25 mouse cellular contexts compared by ENCODE assay signal in genomic region chr9:119574366-119574765, GRCm38 (mm10). TPM values are rescaled to one million over a fixed set of nuclear protein-coding genes. Genes with fewer than 3 reads are reported as not detected.
A peak's percentile ranks its signal among the peaks of the same experiment; 100 is the strongest.
DNase-seq lines count a peak whose midpoint lies in the region; ATAC-seq and TF ChIP-seq lines count a peak whose summit lies in the region.
"Had no signal": no experiment of that assay in that cellular context is flagged by ENCODE, and none has a peak within 500 bp of the region (broad histone marks: within the 10 kb centered on the region; RNA-seq: fewer than 3 reads in every experiment).

No protein-coding gene starts in this region.

- peaks cover 6% of the 10 kb centered on the region; the same call in 1 of the 2 replicates for H3K27me3 ChIP-seq in heart, adult 2 months (ENCODE audit: control insufficient read depth, insufficient read depth, low read length)
- H3K27me3 ChIP-seq in heart, embryonic 11.5 days (ENCODE audit: control insufficient read depth, insufficient read depth, low read length): peaks cover 75% of the 10 kb centered on the region
- peaks cover 44% of the 10 kb centered on the region for H3K27me3 ChIP-seq in heart, postnatal 0 days (ENCODE audit: control insufficient read depth, insufficient read depth, low read length)

- peak; percentile 57; the same call in 1 of the 2 replicates for TF ChIP-seq POLR2A in heart, adult 2 months (IDR thresholded peaks at IDR 0.05; ENCODE audit: insufficient read depth, low read depth, low read length)

- H3K4me3 ChIP-seq in heart, adult 2 months: no peak overlapping the region
- no peak overlapping the region for H3K4me3 ChIP-seq in heart, embryonic 11.5 days (ENCODE audit: low read depth, low read length)
- no peak overlapping the region for H3K4me3 ChIP-seq in heart, postnatal 0 days (ENCODE audit: low read depth, low read length)
- H3K4me3 ChIP-seq: forebrain, embryonic 13.5 days; hindbrain, embryonic 10.5 days; intestine, embryonic 15.5 days; limb, embryonic 10.5 days; midbrain, embryonic 10.5 days had no signal

- no peak overlapping the region for H3K9ac ChIP-seq in heart, adult 2 months (ENCODE audit: low read depth, low read length)
- no peak overlapping the region for H3K9ac ChIP-seq in heart, embryonic 11.5 days (ENCODE audit: low read depth, low read length)
- H3K9ac ChIP-seq in heart, postnatal 0 days (replicated peaks; ENCODE audit: low read depth, low read length): no peak overlapping the region; the same call in 1 of the 2 replicates
- H3K9ac ChIP-seq: intestine, embryonic 15.5 days had no signal

- H3K4me2 ChIP-seq in heart, embryonic 11.5 days: peak overlapping the region; percentile 30
- peak overlapping the region; percentile 41 for H3K4me2 ChIP-seq in heart, postnatal 0 days (ENCODE audit: low read depth, low read length)
- H3K4me2 ChIP-seq: forebrain, embryonic 13.5 days; intestine, embryonic 15.5 days had no signal

- ATAC-seq in heart, embryonic 11.5 days (replicated peaks; ENCODE audit: insufficient number of reproducible peaks, low FRiP score, low TSS enrichment): no peak
- ATAC-seq in heart, postnatal 0 days (ENCODE audit: insufficient read depth, low read depth): peak; percentile 78
- ATAC-seq: activated CD4-positive, CD25-positive, alpha-beta regulatory T cell, adult 4 months; forebrain, embryonic 13.5 days; hindbrain, embryonic 16.5 days; intestine, embryonic 15.5 days had no signal

- H3K36me3 ChIP-seq in heart, adult 2 months (ENCODE audit: control insufficient read depth, insufficient read depth, low read length): no peaks in the 10 kb centered on the region
- no peaks in the 10 kb centered on the region for H3K36me3 ChIP-seq in heart, embryonic 11.5 days (ENCODE audit: control insufficient read depth, insufficient read depth, low read length)
- H3K36me3 ChIP-seq in heart, postnatal 0 days (replicated peaks; ENCODE audit: control insufficient read depth, insufficient read depth, low read length): no peaks in the 10 kb centered on the region
- H3K36me3 ChIP-seq: hindbrain, embryonic 10.5 days; intestine, embryonic 15.5 days; limb, embryonic 10.5 days; midbrain, embryonic 10.5 days had no signal

- TF ChIP-seq CTCF in heart, adult 2 months (IDR thresholded peaks at IDR 0.05): no peak
- TF ChIP-seq CTCF in heart, postnatal 0 days (IDR thresholded peaks at IDR 0.05; ENCODE audit: low read depth): no peak

- DNase-seq in heart, adult 2 months: peak in 1 of 2 experiments; percentile 81
- DNase-seq in heart, postnatal 0 days (ENCODE audit: low spot score): peak; percentile 82
- DNase-seq in urinary bladder, postnatal 36 days (ENCODE audit: low spot score in 2 of 2): no peak
- no peak for DNase-seq in urinary bladder, postnatal 4 days (ENCODE audit: low spot score in 2 of 2)
- no peak for DNase-seq in c-Kit-positive CD71-positive TER-119-positive erythroid progenitor cells, embryonic 14.5 days (ENCODE audit: low spot score)
- no peak for DNase-seq in thymus, postnatal 36 days
- DNase-seq: adrenal gland, adult 8-10 months; cerebellum, adult 8-10 months; gastrocnemius, postnatal 14 days; kidney, adult 8-10 months; kidney, postnatal 10 days; lung, adult 18-20 months; lung, postnatal 10 days; thymus, adult 2 months had no signal

- peaks cover 3% of the 10 kb centered on the region; the same call in 1 of the 2 replicates for H3K4me1 ChIP-seq in heart, adult 2 months (ENCODE audit: control insufficient read depth, insufficient read depth, low read length)
- peaks cover 40% of the 10 kb centered on the region for H3K4me1 ChIP-seq in heart, embryonic 11.5 days (ENCODE audit: control insufficient read depth, insufficient read depth, low read length)
- H3K4me1 ChIP-seq in heart, postnatal 0 days (ENCODE audit: control insufficient read depth, insufficient read depth): peaks cover 38% of the 10 kb centered on the region

- H3K27ac ChIP-seq in heart, adult 2 months: peak overlapping the region; percentile 82
- 0 out of 2 replicates have a peak overlapping the region, but pooled peaks have one; percentile 22 for H3K27ac ChIP-seq in heart, embryonic 11.5 days (ENCODE audit: low read depth, low read length)
- H3K27ac ChIP-seq in heart, postnatal 0 days (ENCODE audit: low read depth): peak overlapping the region; percentile 68
- H3K27ac ChIP-seq: forebrain, embryonic 13.5 days; hindbrain, embryonic 10.5 days; intestine, embryonic 15.5 days; limb, embryonic 10.5 days; midbrain, embryonic 10.5 days; stomach, postnatal 0 days had no signal

- intact Hi-C loops in heart, adult 2 months (cut with DNase I): loop anchor here (10.0 kb wide), 1 partner anchor 60 kb away; no protein-coding TSS in a partner anchor

- H3K79me2 ChIP-seq in heart, adult 2 months (replicated peaks; ENCODE audit: control insufficient read depth, insufficient read depth, low read length): no peaks in the 10 kb centered on the region

- 47% methylated on average over 7 of the region's 7 CpGs for WGBS in heart, adult 2 months
- WGBS in heart, embryonic 11.5 days (ENCODE audit: insufficient replicate concordance): 48% methylated on average over 7 of the region's 7 CpGs
- WGBS in heart, postnatal 0 days: 37% methylated on average over 7 of the region's 7 CpGs

- TF ChIP-seq EP300 in heart, adult 2 months (IDR thresholded peaks at IDR 0.05; ENCODE audit: insufficient read depth, low read depth, low read length): peak; percentile 42; the same call in 1 of the 2 replicates
- TF ChIP-seq EP300 in heart, postnatal 0 days (IDR thresholded peaks at IDR 0.05; ENCODE audit: low read depth): no peak

- no peaks in the 10 kb centered on the region for H3K9me3 ChIP-seq in heart, embryonic 11.5 days (replicated peaks; ENCODE audit: control insufficient read depth, low read length)
- no peaks in the 10 kb centered on the region for H3K9me3 ChIP-seq in heart, postnatal 0 days (replicated peaks; ENCODE audit: control insufficient read depth, low read length)
- H3K9me3 ChIP-seq: forebrain, embryonic 13.5 days; hindbrain, embryonic 10.5 days; intestine, embryonic 15.5 days; limb, embryonic 10.5 days; midbrain, embryonic 10.5 days had no signal

RNA-seq across cellular contexts. Expression of gene Scn5a, which starts 4.5 kb away (rescaled TPM):
- 100 to 1,000 TPM; 161 to 173 TPM for total RNA-seq in heart, adult 2 months (2021)
- 101 and 117 TPM in 2 replicates for polyA plus RNA-seq in heart, adult 2 months (2012; rRNA removed)
- 8.0 and 8.6 TPM in 2 replicates for polyA plus RNA-seq in heart, embryonic 11.5 days (2014; fragmentation: Nextera tagmentation; extraction: Ambion mirVana)
- 82.7 and 96.1 TPM in 2 replicates for total RNA-seq in heart, postnatal 0 days (2014; rRNA removed; ENCODE audit: low replicate concordance)
- 11.5 and 16.8 TPM in 2 replicates for polyA plus RNA-seq in heart, postnatal 0 days (2015; fragmentation: Nextera tagmentation; extraction: Ambion mirVana)
- total RNA-seq: liver, adult 2 months; neutrophil, adult 5-6 weeks had no signal
- polyA plus RNA-seq: liver, adult 2 months had no signal

Comparison
In these comparisons a context has a peak if more than half of its experiments do, and no peak if none do; other contexts are left out.
1. H3K27ac ChIP-seq: peak in every context shown above with its lines; median percentile 82 in heart, adult 2 months; 68 in heart, postnatal 0 days; 22 in heart, embryonic 11.5 days.